Mouse (Mus musculus): ENCODE results near the gene Lamb3.

Gene Lamb3

DNA sequence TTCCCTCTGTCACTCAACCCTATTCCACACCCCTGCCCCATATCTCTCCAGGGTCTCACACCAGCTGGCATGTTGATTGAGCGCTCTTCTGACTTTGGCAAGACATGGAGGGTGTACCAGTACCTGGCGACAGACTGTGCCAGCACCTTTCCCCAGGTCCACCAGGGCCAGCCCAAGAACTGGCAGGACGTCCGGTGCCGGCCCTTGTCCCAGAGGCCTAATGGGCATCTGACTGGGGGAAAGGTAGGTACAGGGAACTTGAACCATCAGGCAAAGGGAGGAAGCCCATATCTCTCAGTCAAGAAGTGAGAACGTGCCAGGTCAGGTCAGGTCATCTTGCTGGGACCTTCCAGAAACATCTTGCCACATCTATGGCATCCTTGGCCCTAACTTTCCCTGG, 116.2 kb downstream of the Lamb3 start:
- no peak for DNase-seq

DNA sequence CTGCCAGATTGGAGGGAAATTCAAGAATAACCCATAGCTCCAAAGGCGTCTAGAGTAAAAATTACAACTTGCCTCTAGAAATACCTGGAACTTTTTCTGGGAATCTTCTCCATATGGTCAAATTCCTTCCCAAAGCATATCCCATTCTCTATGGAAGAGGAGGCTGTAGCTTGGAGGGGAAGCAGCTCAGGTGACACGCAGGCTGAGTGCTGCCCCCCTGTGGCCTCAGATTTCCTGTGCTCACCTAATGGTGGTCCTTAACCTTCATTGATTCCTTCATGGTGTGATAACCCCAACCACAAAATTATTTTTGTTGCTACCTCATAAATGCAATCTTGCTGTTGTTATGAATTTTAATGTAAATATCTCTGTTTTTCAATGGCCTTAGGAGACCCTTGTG, 116.7 kb downstream of the Lamb3 start:
- peak; percentile 88 to 90 for DNase-seq

DNA sequence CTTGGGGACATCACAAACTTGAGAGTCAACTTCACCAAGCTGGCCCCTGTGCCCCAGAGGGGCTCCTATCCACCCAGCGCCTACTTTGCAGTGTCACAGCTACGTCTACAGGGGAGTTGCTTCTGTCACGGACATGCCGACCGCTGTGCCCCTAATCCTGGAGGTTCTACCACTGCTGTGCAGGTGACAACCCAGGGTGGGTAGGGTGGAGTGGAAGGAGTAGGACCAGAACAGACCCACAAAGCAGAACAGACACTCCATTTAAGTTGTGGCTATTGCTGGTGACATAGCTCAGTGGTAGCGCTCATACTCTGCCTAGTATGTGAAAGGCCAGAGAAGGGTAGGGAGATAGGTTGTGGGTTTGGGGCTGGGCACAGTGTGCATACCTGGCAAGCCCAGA, 118.4 kb downstream of the Lamb3 start:
- no peak for DNase-seq

DNA sequence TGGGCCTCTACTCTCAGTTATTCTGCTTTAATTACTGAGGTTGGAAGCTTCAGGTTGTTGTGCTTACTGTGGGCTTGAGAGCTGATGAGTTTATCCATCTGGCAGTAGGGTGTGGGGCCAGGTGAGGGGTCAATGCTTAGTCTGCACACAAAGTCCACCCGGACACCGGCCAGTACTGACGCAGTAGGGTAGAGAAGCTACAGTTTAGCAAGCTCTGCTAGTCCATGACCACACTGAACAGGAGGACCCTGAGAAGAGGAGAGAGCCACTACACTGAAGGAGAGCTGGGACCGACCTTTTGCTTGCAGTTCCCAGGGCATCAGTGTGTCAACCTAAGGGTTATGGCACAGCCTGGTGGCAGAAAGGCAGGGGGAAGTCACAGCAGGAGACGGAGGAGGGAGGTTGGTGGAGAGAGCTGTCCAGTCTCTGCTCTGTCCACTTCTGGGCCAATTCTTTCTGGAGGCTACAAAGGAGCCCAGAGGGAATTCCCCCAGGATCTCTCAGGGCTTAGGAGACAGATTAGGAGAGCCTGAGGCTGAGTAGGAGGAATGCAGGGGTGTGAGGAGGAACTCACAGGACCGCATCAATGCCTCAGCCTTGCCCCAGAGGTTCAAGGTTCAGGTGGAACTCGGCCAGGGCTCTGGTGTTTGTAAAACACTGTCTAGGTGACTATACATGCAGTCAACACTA, 119.1 kb downstream of the Lamb3 start:
- DNase-seq, result no peak

DNA sequence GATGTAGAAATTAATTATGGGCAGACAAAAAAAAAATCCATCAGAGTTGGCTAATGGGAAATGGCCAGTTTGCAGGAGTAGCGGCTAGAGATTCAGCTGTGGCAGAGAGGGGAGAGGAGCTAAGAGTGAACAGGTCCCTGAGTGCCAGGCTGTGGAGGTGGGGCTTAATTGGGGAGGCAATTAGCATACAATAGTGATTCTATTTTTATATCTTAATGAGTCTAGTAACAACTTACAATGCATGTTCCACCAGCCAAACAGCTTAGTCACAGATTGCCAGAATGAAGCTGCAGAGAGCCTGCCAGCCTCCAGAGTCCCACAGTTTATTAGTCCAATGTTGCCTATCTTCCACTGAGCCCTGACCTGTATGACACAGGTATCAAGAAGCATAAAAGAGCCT, 119.7 kb downstream of the Lamb3 start:
- no peak for DNase-seq

DNA sequence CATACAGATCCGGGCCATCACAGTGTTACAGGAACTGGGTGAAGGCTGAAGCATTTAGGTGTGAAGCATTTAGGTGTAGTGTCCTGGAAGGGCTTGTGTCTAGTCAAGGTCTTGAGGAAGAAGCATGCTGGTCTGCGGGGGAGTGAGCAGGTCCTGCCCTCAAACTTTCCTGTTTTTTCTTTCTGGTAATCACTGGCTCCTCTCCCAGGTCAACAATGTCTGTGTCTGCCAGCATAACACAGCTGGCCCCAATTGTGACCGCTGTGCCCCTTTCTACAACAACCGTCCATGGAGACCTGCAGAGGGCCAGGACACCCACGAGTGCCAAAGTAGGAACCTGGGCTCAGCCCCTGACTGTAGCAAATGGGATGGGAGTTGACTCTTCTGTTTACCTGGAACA, 120.2 kb downstream of the Lamb3 start:
- no peak for DNase-seq

DNA sequence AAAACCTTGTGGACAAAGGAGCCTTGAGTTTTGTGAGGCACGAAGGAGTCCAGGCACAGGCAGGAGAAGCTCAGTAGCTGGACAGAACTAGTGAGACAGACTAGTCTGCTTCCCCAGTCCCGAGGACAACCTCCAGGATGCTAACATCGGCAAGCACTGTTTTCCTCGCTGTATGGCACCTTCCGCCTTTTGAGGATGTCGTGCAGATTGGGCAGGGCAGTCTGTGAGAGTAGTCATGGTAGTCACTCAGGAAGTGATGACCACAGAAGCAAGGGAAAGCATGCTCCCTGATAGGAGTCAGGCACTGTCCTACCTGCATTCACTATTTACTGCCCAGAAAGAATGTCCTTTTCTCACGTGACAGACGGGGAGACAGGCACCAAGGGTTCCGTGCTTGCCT, 122.1 kb downstream of the Lamb3 start:
- no peak for DNase-seq

DNA sequence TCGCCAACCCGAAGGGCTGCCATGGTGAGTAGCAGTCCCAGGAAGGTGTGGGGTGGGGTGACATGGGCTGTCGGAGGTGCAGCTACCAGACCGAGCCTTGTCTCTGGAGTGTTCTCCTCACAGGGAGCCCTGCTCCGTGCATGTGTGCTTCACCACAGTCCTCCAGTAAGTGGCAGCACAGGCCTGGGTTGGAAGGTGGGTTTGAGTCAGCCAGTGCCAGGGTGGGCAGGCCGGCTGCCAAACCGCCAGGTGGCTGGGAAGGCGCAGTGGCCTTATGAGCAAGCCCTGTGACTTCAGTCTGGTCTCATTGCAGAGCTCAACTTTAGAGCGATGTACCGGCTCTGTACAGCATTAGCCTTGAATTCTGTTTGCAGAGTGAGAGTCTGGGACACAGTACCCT, 122.7 kb downstream of the Lamb3 start:
- DNase-seq, result peak; percentile 100

DNA sequence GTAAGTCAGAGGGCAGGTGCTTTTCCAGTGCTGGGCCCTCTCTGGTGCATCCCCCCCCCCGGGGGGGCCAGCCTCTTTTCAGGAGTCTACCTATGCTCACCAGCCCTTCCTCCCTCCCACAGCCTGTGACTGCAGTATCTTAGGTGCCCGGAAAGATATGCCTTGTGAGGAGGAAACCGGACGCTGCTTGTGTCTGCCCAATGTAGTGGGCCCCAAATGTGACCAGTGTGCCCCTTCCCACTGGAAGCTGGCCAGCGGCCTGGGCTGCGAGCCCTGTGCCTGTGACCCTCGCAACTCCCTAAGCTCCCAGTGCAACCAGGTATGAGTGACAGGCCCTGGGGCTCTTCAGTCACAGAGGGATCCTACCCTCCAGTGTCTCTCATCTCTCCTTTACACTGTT, 123.1 kb downstream of the Lamb3 start:
- peak; percentile 55 to 64 for DNase-seq

DNA sequence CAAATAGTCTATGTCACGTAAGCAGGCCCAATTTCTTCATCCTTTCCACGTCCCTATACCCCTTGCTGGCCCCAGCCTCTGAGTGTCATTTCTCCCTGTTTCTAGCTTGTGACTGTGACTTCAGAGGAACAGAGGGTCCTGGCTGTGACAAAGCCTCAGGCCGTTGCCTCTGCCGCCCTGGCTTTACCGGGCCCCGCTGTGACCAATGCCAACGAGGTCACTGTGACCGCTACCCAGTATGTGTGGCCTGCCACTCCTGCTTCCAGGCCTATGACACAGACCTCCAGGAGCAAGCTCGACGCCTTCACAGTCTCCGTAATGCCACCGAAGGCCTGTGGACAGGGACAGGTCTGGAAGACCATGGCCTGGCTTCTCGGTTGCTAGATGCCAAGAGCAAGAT, 124.5 kb downstream of the Lamb3 start:
- no peak for DNase-seq

DNA sequence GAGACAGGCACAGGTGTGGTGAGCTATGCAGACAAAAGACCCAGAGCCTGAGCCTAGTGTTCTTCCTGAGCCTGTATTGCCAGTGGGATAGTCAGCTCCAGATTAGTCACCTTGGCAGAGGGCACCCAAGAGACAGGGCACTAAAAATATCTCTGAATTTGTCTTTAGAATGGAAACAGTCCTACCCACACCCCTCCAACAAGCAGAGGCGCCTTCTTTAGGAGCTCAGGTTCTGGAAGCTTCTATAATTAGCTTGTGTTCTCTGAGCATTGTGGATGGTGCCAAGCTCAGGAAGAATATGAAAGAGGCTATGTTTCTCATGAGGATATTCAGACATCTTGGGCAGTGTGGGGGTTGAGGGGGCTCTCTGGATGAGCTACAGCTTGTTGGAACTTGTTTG, 125.2 kb downstream of the Lamb3 start:
- DNase-seq, result no peak

DNA sequence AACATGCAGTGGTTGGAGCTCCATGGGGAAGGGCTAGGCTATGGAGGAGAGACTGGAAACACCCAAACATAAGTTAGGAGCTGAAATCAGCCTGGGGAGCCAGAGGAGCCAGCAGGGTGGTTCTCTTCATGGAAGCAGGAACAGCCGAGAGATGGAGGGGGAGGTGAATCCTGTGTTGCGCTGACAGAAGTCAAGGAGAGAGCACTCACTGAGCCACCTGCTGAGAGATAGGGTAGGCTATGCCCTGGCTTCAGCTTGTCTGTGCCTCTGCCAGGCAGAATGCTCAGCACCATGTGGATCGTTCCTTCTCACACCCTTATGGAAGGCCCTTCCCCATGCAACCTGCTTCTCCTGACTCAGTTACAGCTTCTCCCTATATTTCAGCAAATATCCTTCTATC, 126.3 kb downstream of the Lamb3 start:
- DNase-seq, result no peak

DNA sequence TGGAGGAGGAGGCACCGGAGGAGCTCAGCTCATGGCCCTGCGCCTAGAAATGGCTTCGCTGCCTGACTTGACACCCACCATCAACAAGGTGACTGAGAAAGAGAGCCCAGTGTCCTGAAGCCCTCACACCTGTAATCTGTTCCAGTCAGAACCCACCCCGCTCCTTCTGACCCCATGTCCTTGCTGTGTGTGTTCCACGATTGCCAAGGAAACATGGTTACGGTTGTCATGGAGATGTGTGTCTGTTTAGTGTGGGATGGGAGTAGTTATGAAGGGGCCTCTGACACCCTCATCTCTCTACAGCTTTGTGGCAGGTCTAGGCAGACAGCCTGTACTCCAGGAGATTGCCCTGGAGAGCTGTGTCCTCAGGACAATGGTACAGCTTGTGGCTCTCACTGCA, 127.0 kb downstream of the Lamb3 start:
- DNase-seq, result no peak

DNA sequence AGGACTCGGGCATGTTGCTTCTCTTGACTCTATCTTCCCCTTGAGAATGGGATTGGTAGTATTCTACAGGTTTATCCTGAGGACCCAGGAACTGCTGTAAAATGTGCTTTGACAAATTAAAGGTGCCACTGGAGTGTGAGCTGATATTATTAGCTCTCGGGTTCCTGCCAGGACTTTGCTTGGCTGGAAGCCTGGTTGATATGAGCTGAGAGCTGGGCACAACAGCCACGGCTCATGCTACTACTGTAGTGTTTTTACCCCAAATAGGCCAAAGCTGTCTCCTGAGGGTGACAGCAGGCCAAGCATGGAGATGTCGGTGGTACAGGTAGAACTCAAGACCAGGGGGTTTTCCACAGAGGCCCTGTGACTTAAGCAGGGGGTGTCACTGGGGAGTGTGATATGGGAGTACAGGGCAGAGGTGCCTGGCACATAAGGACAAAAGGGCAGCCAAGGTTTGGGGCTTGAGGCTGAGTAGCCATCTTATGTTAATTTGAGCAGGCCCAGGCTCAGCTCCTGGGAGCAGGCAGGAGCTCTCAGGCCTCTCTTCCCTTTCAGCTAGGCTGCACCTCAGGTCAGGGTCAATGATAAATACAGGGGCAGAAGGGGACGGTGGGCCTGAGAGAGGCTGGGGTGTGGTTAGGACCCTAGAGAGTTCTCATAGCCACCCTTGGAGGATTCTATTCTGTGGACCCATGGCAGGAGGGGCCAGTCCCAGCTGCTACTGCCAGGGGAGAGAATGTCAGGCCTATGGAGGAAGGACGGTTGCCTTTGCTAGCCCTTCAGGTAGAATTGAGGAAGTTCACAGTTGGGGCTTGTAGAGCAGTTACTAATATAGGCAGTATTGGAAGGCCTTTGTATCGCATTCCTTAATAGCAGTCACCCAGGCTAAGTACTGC, 128.9 kb downstream of the Lamb3 start:
- peak; percentile 70 to 73 for DNase-seq

DNA sequence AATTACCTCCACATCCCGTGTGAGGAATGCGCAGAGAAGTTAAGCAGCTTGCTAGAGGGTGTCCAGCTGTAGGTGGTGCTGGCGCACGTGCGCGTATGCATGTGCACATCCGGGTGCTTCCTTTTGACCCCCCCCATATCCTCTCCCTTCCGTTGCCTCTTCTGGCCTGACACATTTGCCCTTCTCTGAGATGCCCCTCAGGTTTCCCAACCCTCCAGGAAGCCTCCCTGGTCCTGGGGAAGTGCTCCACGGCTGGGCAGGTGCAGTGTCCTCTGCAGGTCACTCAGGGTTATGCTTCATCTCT, 129.5 kb downstream of the Lamb3 start:
- DNase-seq, result no peak

DNA sequence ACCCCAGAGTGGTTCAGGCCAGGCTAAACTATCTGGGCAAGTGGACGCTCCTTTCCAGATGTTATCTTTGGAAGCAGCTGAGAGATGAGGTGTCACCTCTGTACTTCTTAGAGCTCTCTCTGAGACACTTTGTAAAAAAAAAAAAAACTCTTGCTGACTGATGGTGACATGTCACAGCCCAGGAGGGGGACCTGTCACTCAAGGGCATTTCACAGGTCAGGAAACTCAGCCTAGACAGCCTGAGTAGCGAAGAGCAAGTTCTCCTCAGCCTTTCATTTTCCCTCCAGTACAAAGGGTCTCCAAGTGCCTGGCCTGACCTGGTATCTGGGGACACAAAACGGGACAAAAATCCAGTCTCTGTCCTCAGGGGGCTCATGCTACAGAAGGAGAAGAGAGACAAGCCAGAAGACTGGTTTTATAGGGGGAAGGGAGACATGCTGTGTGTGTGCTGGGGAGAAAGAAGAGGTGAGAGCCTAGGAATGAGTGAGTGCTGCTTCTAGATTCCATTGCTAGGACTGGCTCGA, 130.3 kb downstream of the Lamb3 start:
- no peak for DNase-seq

DNA sequence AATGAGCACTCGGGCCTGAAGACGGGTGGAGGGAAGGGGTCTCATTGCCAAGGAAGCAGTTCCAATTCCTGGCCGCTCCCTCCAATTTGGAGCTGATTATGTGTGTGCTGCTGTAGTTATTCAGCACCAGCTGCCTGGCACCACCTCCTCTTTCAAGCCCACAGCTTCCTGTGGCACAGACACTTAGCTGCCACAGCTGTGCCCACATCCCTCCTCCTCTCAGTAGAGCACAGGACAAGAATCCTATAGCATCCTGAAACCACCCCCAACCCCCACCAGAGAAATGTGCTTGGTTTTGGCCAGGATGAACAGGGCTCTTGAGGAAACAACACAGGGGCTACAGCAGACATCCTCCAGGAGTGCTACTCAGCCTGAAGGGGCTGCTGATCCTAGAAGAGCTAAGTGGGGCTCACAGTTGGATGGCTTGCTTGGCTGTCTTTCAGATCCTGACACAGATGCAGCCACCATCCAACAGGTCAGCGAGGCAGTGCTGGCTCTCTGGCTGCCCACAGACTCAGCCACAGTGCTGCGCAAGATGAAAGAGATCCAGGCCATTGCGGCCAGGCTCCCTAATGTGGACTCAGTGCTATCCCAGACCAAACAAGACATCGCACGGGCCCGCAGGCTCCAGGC, 131.0 kb downstream of the Lamb3 start:
- peak; percentile 55 for DNase-seq

DNA sequence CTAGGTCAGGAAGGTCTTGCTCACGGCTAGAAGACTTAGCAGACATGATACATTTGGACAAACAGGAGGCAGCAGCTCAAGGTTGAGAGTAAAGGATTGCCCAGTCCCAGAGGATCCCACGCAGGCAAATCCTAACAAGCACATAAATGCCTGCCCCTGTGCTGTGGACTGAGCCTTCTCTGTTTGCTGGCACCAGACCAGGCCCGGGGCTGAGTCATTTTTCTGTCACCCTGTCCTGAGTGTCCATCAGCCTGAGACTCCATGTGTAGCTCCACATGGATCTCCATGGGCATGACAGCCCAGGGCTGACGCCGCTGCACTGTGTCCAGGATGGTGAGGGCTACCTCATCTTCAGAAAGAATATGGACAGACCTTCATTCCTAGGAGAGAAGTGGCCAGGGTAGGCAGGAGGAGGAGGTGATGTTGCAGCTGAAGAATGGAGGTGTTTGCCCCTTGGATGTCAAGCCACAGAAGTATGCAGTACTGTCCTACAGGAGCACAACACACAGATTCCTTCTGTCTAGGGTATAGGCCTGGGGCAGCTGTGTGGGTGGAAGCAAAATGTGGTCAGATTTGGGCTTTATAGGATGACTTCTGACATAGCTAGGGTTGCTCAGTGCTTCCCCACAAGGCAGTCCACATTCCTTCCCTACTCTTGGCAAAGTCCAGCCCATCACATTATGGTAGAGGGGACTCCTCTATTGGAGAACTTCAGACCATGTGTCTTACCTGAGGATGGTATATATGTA, 134.9 kb downstream of the Lamb3 start:
- DNase-seq, result peak; percentile 44 to 47

DNA sequence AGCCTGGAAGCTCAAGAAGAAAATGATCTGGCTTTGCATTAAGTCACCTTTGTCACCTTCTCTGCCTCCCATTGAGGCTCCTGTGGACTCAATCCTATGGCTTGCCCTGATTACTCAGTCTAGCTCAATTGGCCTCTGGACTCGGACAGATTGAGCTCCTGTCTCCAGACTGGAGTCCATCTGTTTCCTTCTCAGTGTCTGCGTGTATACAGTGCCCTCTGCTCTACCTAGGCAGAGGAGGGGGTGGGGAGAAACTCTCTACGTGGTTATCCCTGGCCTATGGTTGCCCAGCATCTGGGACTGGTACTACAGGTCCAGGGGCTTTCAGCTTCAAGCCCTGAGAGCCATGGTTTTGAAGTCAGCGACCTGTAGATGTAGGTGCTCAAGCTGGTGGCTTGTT, 136.4 kb downstream of the Lamb3 start:
- peak; percentile 72 to 73 for DNase-seq

DNA sequence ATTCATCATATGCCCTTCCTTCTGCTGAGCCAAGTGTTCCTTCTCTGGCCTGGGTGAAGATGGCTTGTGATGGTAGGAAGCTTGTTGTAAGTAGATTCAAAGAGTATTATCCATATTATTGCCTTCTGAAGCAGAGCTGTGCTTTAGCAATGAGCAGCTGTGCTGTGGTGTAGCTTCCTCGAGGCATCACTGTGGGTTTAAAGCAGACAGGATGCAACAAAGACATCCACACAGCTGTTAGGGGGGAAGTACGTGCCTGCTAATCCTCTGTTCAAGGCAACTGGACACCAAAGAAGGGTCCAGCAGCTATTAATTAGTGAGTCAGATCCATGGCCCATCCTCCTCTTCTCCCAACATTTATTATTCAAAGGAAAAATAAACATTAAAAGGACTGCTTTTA, 137.5 kb downstream of the Lamb3 start:
- DNase-seq, result no peak

DNA sequence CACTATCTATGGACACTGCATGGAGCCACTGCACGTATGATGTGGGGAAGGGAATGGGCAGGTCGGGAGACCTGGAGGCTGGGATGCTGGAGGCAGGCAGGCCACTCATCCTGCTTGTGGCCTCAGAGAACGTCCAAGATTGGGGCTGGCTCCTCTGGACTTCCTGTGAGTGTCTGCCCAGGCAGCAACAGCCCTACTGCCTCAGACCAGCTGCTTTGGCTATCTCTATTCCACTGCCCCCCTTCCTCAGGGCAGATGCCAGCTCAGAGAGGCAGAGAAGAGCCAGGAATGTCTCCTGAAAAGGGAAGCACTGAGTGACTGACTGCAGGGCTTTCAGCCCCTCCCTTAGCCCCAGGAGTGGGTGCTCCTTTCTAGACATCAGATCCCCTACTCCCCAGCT, 139.4 kb downstream of the Lamb3 start:
- peak in 1 of 2 experiments; percentile 48 for DNase-seq

DNA sequence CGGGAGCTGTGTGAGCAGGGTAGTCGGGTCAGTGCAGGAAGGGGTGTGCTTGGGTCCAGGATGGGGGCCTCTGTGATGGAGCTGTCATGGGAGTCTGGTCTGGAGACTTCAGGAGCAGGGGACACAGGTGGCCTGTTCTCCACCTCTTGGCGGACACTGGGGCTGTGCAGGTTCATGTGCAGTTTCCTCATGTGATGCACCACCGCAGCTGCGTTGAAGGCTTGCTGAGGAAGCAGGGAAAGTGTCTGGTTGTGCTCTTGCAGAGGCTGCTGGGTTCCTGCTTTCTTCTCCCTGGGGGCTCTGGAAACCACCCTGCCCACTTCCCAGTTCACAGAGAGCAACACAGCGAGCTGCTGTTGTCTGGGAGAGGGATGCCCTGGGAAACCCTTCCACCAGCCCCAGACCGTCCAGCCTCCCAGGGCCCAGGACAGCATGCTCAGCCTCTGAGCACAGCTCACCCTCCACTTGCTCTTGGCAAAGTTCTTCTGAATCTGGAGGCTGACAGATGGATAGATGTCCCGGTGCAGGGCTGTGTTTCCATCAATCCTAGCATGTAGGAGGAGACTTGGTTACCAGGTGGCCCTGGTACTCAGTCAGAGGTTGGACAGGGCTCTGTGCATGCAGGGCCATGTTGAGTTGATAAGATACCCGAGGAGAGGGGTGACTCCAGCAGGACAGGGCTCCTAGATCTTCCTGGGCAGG, 140.9 kb downstream of the Lamb3 start:
- DNase-seq, result peak in 1 of 2 experiments; percentile 58

Measured in cerebellum, postnatal 10 days (tissue).